Mouse (Mus musculus): ENCODE measurements around the gene Chsy1.
A peak's percentile ranks its signal among the peaks of the same experiment; 100 is the strongest.

Chsy1 gene

DNA sequence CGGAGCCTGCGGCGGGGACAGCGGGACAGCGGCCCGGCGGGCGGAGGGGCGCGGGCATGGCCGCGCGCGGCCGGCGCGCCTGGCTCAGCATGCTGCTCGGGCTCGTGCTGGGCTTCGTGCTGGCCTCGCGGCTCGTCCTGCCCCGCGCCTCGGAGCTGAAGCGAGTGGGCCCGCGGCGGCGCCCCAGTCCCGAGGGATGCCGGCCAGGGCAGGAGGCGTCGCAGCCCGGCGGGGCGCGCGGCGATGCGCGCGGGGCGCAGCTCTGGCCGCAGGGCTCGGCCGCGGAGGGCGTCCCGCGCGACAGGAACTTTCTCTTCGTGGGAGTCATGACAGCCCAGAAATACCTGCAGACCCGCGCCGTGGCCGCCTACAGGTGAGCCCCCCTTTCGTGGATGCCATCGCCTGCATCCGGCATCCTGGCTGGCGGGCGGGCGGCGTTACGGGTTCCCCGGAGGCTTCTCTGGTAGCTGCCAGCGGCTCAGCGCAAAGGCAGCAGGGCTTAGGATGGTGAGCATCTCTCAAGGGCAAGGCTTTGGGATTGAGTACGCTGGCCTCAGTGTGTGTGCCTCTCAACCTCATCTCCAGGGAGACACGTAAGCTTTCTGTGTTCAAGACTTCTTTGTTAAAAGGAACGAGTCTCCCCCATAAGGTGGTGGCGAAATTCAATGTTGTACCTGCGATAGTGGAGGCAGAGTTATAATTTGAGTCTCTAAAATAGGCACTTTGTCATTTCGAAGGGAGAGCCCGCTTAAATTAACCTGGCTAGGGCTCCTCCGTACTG lies 730 bp downstream of the Chsy1 start:
- peak; percentile 51 for DNase-seq (ENCODE audit: low spot score)

DNA sequence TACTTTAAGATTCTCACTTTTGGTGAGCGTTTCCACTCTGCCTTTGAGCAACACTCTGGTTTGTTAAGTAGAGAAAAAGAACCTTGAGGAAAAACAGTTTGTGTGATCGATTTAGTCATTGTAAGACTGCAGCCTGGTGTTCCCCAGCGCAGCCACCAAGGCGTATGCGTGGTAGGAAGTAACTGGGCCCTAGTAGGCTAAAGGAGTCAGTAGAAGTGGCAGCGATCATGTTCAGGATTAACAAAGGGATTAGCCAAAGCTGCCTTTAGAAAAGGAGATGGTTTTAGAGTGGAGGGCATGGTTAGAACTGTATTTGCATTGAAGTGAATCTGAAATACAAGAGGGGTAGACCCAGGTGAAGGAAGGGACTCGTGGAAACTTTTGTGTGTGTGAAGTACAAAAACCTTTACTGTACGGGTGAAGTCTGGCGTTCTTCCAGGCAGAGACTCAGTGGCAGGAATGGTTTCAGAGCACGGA lies 1.4 kb downstream of the Chsy1 start:
- DNase-seq (ENCODE audit: low spot score): no peak

DNA sequence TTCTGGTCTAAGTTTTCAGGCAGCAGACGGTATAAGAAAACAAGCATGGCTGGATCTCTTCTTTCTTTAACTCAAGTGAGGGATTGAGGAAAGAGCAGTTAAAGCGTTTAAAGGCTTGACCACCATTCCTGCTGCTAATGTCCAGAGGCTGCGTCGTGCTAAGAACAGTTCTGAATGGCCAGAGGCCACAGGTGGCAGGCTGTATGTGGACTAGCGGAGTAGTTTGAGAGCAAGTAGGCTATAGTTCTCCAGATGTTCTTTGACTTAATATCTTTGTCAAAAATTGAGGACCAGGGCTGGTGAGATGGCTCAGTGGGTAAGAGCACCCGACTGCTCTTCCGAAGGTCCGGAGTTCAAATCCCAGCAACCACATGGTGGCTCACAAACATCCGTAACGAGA lies 1.9 kb downstream of the Chsy1 start:
- no peak for DNase-seq (ENCODE audit: low spot score)

DNA sequence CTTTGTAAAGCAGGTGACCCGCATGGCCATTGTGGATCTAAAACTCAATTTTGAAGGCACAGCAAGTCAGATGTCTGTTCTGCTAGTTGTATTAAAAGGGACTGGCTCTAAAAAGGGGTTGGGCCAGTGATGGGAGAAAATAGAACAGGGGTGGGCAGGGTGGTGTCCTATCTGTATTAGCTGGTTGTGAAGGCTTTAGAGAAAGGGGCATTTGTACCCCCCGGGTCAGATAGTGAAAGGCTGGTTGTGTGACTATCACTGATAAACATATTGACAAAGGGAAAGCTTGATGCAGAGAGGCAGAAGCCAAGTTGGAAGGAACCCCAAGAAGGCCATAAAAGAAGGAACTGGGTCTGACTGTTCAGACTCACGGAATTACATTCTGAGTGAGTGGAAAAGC lies 4.2 kb downstream of the Chsy1 start:
- DNase-seq (ENCODE audit: low spot score): no peak

DNA sequence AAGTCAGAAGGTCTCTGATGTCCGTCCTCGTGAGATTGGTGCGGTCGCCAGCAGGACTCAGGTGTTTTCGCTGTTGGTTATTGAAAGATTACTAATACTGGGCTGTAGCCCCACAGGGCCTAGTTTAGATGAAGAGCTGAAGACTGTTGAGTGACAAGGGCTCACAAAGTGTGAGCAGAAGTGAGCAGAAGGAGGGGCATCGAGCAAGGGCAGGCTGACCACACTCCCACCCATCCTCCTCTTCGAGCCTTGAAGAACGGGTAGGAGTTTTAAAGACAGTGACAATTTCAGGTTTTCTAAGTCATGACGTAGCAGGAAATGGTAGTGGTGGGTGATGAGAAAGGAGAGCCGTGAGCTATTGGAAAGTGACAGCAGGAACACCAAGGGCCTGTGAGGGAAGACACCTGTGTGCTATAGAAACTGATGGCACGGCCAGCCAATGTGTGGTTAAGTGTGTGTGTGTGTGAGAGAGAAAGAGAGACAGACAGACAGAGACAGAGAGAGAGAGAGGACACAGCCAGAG lies 6.6 kb downstream of the Chsy1 start:
- no peak for DNase-seq (ENCODE audit: low spot score)

DNA sequence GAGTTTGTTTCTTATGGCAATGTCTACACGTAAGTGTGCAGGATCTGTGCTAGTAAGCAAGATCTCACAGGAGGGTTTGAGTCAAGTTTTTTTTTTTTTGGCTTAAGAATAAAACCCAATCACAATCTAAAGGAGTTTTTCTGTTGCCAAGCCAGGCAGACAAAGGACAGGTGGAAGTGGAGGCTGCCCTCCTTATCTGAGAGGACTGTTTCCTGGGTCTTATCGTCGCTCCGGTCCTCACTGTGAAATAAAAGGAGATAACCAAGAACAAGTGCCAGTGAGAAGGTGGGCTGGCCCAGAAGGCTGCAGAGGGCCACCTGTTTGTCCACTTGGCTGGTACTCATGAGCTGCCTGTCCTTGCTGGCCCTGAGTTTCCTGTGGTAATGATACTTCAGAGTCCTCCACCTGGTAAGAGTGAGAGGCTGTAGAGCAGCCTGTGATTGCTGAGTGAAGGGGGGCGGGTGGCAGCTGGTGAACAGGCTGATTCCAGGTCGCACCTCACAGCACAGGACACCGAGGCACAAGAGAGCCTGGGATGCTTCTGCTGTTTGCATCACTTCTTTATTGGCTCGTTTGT lies 7.7 kb downstream of the Chsy1 start:
- DNase-seq (ENCODE audit: low spot score): no peak

DNA sequence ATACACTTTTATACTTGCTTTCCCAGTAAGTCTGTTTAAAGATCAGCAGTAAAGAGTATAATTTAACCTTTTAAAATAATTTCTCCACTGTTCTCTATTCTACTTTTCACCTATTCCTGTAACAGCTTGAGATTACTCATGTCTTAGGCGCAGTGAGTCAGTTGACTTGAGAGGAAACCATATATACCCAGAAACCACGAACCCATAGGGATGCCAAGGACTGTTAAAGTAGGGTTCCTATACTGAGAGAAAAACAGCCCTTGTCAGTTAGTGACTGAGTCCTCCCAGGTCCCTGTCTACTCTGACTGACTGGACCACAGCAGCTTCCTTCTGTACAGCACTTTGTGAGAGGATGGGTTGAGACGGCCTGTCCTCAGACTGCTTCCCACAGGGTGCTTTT lies 8.7 kb downstream of the Chsy1 start:
- DNase-seq (ENCODE audit: low spot score): no peak

DNA sequence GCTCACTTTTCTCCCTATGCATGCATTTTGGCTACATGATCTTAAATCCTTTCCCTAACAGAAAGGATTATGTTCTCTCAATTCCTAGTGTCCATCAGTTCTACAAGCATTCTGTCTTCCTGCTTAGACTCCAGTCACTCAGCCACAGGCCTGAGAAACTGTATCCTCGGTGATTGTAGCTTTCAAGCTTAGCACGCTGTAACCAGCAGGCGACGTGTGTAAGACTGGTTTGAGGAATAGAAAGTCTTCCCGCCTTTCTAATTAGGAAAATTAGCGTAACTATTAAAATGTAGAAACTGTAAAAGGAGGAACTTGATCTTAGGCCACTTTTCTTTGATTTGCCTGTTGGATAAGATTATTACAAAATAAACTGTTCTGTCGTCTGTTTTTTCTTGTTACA lies 9.5 kb downstream of the Chsy1 start:
- DNase-seq (ENCODE audit: low spot score): no peak

DNA sequence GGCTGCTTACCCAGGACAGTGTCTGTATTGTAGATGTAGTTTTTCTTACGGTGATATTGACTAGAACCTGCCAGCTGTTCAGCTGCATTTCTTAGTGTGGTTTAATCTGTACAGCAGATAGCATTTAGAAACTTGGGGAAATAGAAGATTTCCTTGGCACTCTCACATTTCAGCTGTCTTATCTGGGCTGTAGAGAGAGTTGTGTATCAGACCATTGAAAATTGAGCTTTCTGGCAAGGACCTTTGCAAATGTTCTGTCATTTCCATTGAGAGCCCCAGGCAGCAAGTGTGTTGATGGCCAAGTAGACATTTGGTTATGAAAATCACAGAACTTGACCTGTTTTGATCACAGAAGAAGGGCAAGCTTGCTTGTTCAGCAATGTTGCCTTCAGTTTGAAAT lies 10.8 kb downstream of the Chsy1 start:
- no peak for DNase-seq (ENCODE audit: low spot score)

DNA sequence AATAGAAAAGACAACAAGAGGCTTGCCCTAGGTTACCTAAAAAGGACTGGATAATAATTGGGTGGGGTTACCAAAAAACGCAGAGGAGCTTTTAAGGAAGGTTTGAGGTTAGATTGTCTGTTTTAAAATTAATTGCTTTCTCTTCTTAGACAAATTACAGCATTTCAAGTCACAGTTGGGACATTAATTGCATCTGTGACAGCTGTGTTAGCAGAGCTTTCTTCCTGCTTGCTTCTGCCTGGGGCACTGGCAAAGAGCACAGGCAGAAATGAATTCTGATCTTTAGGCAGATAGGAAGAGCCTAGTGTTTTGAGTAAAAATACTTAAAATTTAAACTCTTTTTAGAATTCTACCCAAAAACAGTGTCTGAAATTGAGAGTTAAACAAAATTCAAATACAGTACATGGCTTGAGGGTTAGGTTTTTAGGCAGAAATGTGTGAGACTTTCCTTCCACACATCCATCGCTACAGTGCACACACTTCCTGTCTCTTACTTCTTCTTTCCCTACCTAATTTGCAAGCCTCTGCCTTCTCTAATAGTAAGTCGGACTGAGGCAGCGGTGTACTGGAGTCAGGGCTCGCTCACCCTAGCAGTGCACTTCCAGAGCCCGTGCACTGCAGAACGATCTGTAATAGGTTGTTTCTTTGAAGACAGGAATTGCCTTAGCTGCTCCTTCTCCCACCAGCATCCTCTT lies 11.5 kb downstream of the Chsy1 start:
- no peak for DNase-seq (ENCODE audit: low spot score)

DNA sequence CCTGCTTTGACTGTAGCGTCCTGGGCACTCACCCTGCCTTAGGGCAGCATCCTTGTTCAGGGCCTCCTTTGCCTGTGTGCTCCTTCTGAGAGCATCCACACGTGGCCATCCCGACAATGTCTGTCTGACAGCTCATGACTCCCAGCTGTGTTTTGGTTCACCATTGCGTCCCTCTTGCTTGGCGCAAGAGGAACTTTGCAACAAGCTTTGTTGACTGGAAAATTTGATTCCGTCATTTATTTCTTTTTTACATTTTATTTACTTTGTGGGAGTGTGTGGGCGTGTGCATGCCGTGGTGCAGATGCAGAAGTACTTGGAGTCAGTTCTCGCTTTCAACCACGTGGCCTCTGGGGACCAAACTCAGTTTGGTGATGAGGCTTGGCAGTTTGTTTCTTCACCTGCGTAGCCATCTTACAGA lies 15.2 kb downstream of the Chsy1 start:
- DNase-seq (ENCODE audit: low spot score): no peak

DNA sequence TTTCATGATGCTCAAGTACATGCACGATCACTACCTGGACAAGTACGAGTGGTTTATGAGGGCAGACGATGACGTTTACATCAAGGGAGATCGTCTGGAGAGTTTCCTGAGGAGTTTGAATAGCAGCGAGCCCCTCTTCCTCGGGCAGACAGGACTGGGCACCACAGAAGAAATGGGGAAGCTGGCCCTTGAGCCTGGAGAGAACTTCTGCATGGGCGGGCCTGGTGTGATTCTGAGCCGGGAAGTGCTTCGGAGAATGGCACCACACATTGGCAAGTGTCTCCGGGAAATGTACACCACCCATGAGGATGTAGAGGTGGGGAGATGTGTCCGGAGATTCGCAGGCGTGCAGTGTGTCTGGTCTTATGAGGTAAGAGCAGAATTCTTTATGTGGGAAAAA lies 16.1 kb downstream of the Chsy1 start:
- DNase-seq (ENCODE audit: low spot score): no peak

DNA sequence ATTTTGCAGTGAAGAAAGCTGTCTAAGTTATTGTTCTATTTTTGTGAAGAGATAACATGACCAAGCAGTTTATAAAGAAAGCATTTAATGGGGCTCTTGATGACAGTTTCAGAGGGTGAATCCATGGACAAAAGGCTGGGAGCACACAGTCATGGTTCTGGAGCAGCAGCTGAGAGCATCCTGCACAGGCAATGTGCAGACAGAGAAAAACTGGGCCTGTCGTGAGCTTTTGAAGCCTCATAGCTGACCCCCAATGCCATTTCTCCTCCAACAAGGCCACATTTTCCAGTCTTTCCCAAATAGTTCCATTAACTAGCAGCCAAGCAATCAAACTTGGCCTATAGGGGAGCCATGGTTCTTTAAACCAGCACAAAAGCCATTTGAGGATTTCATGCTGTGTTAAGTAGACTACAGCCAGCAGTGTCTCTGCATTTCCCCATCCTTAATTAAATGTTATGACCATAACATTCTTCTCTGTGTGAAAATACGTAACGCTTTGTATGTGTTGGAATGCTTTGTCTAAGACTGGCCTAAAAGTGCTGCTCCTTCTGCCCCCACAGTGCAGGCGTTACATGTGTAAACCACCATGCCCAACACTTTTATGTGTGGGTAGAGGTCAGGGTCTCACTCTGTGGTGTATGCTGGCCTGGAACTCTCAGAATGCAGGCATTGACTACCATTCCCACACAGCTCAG lies 18.8 kb downstream of the Chsy1 start:
- no peak for DNase-seq (ENCODE audit: low spot score)

DNA sequence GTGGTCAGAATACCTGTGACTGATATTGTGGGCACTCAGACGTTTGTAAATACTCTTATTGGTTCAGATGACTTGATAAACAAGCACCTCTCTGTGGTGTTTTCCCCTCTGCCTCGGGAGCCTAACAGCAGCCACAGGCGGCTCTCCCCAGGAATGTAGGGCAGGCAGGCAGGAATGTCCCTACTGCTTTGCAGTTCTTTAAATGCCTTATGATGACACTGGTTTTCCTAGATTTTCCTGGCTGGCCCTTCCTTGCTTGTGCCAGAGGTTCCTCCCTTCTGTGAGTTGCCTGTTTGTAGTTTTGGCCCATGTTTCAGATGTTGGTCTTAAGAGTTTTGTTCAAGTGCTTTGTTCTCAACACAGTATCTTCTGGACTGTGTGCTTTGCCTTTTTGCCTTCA lies 19.5 kb downstream of the Chsy1 start:
- DNase-seq (ENCODE audit: low spot score): no peak

DNA sequence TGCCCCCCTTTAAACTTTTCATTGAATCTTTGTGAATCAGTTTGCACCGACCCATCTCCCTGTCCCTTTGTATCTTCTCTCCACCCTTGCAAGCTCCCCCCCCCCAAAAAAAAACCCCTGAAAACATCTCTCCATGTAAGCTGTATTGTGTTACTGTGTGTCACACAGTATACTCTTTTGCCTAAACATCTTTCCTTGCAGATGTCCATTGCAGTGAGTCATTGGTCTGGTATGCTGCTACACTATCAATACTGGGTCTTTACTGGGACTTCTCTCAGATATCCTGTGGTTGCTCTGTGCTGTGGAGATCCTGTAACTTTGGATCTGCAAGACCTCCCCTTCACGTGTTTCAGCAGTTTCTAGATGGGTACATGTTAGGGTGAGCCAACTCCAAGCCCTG lies 21.0 kb downstream of the Chsy1 start:
- no peak for DNase-seq (ENCODE audit: low spot score)

DNA sequence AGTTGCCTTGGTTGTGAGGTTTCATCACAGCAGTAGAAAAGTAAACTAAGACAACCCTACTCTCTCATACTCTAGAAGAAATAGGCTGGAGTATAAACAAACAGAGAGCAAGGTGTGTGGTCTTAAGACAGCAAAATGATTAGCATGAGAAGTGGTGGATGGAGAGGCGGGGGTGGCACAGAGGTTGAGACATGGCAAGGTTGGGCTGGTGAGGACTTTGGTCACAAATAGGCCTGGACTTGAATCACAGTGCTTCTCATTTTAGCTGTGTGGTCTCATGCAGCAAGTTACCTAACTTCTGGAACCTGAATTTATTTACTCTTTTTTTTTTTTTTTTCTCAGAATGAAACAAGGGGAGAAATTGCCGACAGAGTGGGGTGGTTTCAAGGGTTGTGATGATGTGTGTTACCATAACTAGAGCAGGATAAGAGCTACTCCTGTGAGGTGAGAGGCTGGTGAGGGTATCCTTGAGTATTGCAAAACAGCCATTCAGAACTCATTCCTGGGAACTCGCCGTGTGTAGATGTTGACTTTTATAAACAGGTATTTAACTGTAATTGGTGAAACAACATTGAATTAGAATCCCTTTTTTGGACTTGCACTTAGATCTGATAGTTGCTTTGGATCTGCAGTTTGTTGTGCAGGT lies 22.6 kb downstream of the Chsy1 start:
- DNase-seq (ENCODE audit: low spot score): no peak

DNA sequence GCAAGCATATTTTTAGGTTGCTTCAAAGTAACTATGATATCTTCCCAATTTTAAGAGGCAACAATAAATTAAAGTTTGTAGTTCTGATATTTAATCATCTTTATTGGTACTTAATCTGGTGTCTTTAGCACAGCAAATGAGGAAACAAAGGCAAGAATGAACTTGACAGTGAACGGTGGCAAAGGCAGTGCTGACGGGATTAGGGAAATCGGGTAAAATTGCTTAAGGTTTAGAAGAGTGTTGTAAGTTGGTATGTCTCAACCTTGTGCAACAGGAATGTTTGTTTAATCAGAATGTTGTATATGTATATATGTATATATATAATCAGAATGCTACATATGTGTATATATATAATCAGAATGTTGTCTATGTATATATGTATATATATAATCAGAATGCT lies 24.8 kb downstream of the Chsy1 start:
- DNase-seq (ENCODE audit: low spot score): no peak

DNA sequence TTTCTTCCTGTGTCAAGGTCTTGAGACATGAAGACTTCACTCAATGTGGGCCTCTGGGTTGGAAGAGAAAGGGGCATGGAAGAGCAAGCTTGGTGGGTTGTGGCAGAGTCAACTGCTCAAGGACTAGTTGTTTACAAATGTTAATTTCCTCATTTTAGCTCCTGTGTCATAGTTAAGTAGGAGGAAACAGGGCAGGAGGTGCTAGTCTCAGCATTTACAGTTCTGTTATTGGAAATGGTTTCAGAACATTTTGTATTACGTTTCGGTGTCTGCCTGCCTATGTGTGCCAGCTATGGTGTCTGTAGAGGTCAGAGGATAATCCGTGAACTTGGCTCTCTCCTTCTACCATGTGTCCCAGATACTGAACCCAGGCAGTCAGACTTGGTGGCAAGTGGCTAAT lies 26.3 kb downstream of the Chsy1 start:
- DNase-seq (ENCODE audit: low spot score): no peak

DNA sequence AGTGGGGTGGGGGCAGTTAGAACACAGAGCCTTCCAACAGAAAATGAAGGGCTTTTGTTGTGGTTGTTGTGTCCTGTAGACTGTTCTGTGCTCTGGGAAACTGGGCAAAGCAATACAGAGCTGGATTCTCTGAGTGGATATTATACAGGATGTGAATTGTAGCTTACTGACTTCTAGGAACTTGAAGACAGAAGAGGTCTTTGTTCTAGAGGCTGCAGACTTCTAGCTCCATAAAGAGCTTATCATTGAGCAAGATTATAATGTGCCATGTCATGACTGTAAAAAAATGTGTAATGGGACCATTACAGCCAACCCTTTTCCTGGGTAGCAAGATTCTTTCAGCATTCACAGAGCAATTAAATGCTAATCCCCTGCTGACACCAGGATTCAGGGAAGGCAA lies 26.9 kb downstream of the Chsy1 start:
- DNase-seq (ENCODE audit: low spot score): no peak

DNA sequence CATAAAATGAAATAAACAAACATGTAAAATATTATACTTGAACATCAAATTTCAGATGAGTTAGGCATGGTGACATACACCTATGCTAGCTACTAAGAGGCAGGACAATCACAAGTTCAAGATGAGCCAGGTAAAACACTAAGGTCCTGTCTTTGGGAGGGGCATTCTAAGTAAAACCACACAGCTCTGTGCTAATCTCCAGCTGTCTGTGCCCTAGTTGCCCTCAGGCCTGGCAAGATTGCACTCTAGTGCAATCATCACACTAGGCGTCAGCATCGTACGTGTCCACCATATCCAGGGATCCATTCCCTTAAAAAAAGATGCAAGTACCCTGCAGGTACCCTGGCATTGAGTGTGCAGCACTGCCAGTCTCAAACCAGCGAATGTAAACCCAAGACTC lies 28.0 kb downstream of the Chsy1 start:
- DNase-seq (ENCODE audit: low spot score): no peak

DNA sequence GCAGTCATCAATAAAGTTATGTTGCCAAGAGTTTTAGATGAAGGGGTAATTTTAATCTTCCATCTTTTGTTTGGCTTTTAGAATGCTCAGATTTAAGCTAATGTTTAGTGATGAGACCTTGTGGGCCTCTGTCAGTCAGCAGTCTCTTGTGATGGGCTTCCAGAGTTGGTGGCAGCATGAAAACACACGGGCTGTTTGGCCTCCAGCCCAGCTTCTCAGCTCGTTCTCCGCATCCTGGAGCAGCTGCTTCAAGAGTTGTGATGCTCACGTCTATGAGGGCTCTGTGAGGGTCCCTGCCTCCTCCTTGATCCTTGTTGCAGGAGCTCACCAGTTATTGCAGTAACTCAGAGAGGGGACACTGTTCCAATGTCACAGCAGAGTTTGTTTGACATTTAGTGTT lies 29.0 kb downstream of the Chsy1 start:
- DNase-seq (ENCODE audit: low spot score): no peak

DNA sequence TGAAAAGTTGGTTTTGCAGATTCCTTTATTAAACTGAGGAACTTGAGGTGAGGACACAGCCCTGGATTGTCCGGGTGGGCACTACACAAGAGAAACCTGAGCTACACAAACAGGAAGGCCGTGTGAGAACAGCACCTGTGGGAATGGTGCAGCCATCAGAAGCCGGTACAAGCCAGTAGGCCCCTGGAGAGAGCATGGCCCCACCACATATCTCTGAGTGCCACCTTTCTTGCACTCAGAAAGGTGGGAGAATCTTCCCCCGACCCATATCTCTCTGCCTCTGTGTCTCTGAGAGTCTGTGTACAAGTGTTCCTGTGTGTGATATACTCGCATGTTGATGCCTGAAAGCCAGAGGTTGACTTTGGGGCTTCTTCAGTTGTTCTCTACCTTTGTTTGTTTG lies 29.6 kb downstream of the Chsy1 start:
- no peak for DNase-seq (ENCODE audit: low spot score)
